Mouse (Mus musculus) thymus, postnatal 36 days (tissue): ENCODE data around the gene Inpp5f.
"Not testable (repeated sequence)": the region's sequence is repeated elsewhere in the genome, so short reads cannot be mapped to it uniquely, and the experiment has no call there.

Experiments used
- DNase-seq, 2 experiments: peaks; one replicate each; pipeline ENCODE4 v3.0.0; 2022; ENCODE audit warnings: mixed read lengths in 2 of 2

Inpp5f gene

DNA sequence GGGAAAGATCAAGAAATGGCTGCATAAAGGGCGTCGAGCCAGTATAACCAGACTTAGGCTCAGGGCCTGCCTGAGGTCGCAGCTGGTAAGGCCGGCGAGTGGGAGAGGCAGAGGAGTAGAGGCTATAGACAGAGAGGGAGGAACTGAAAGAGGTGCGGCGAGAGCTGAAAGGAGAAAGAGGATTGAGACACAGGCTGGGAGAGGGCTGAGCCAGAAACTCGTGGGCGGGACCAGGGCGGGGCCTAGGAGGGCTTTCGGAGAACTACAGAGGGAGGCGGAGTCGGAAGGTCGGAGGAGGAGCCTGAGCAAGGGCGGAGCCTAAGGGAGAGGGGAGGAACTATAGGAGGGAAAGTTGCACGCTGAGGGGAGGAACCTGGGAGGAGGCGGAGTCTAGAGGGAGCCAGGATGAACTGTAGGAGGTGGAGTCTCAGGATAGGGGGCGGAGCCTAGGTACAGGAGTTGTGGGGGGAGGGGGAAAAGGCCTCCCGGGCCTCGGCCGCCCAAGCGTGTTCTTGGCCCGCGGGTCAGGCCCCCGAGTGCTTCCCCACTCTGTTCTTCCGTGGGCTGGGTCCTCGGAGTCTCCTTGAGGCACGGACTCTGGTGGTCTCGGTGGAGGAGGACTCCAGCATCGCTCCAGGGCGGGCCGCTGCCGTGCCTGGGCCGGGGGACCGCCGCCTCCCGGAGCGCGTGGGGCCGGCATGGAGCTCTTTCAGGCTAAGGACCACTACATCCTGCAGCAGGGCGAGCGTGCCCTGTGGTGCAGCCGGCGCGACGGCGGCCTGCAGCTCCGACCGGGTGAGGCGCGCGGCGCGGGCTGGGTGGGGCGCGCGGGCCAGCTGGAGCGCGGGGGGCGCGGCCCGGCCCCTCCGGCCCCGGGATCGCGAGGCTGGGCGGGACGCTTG lies at the start of gene Inpp5f:
Gene Inpp5f (plus strand): TSS at position 432 of the 902 bp plus-strand sequence.
- DNase-seq, result peak; percentile 99 to 100

DNA sequence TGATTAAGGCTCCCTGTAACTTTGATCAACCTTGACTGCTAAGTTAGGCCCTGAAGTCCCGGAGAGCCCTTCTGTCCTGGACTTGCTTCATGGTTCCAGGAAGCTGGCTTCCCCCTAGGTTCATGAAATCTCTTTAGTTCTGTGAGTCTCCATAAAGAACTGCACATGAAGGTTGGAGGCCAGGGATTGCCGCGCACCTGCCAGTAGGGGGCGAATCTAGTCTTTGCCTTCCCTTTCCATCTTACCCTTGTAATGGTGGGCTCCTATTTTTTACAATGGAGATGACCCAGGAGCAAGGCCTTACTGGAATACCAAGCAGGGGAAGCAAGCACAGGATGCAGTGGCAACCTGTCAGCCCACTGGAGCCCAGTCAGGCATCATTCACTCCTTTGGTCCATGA lies 47.8 kb upstream of the Inpp5f start:
- peak; percentile 30 to 39 for DNase-seq

DNA sequence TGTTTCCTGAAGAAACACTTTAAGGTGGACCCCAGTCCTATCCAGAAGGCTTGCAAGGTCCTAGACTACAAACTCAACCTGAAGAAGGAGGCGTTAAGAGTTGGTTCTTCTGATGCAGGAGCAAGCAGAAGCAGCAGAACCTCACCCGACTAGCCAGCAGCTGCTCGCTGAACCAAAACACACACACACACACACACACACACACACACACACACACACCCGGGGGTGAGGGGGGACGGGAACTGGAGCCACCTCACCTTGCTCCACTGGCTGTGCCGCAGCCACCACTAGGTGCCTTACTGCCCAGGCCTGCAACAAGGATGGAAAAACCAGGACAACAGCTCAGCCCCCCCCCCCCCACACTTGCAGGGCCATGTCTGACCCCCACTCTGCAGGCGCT lies 44.8 kb upstream of the Inpp5f start:
- DNase-seq, result no peak

DNA sequence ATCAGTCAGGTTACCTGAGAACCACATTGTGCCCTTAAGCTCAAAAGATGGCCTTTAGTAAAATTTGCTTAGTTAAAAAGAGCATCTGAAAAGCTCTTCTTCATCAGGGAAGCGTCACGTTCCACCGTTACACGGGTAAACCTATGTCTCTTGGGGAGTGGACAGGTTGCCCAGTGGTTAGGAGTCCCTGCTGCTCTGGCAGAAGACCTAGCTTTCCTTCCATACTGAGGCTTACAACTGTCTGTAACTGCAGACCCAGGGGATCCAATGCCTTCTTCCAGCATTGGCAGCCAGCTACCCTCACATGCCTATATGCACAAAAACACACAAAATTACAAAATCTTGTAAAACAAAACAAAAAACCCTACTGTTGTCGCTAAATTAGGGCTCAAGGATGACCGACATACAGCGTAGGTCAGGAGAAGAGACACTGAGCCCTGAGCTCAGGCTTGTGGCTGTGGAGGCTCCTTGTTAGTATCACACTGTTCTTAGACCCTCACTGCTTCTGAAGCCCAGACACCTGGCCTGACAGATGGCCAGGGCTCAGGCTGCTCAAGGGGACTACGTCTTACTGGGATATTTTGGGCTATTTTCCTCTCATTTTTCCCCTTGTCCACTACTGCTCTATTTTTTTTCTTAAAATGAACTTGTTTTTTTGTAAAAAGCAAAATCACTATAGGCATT lies 43.4 kb upstream of the Inpp5f start:
- no peak for DNase-seq

DNA sequence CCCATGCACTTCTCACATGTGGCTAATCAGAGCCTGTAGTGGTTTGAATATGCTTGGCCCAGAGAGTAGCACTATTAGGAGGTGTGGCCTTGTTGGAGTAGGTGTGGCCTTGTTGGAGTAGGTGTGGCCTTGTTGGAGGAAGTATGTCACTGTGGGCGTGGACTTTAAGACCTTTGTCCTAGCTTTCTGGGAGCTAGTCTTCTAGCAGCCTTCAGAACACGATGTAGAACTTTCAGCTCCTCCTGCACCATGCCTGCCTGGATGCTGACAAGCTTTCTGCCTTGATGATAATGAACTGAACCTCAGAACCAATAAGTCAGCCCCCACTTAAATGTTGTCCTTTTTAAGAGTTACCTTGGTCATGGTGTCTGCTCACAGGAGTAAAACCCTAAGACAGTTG lies 41.7 kb upstream of the Inpp5f start:
- DNase-seq, result not testable (repeated sequence)

DNA sequence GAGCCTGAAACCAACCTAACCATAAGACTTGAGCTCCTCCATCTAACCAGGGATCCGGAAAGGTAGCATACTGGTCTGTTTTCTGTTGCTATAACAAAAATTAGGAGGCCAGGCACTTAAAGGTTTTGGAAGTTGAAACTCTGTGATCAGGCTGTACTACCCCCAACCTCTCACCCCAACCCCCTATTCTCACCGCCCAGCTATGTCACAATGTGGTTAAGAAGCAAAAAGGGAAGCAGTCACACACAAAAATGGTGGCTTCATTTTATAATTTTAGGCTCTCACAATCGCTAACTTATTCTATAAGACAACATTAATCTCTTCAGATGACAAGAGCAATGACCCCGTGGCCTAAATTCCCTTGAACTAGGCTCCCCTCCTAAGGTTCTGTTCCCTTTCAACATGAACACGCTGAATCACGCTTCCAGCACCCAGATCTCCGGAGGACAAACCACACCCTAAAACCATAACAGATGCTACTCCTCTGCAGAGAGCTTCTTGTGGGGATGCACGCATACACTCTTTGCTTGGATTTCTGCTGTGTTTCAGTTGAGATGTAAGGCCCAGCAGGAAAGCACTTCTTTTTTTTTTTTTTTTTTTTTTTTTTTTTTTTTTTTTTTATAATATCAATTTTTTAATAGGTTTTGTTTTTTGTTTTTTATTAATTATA lies 41.0 kb upstream of the Inpp5f start:
- no peak for DNase-seq

DNA sequence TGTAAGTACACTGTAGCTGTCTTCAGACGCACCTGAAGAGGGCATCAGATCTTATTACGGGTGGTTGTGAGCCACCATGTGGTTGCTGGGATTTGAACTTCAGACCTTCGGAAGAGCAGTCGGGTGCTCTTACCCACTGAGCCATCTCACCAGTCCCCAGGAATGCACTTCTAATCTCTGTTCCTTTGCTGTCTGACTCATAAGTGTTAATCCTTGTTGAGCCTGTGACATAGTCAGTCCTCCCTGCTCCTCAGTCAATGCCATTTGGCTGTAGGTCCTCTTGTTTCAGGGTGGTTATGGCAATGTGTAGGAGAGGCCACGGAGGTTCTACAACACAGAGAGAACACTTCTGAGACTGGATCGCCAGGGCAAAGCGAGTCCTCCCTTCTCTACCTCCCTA lies 40.5 kb upstream of the Inpp5f start:
- DNase-seq, result not testable (repeated sequence)

DNA sequence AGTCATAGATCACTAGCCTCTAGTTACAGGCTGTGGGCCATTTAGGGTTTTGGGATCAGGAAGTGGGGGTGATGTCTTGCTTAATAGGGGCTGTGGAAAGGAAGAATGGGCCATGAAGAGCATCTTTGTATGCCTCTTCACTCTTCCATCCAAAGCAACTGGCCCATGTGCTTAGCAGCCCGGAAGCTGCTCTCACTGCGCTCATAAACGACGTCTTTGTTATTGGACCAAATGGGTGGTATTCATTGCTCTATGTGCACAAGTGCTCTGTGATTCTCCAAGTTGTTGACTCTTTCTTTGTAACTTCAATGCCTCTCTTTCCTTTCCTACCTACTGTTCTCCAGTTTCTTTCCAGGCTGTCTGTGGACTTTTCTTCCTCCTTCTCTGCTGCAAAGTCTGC lies 39.1 kb upstream of the Inpp5f start:
- DNase-seq, result no peak

DNA sequence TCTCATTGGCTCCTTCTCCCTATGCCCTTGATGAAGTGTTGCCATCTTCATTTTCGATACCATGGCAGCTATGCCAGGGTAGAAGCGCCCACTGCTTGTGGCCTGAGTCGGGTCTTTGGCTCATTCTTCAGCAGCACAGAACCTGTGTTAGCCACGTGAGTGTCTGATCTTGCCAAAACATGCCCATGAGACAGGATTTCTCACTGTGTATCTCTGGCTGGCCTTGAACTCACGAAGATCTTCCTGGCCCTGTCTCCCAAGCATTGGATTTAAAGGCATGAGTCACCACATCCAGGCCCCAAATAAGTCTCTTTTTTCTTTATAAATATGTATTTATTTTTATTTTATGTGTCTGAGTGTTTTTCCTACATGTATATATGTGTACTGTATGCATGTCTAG lies 35.9 kb upstream of the Inpp5f start:
- no peak for DNase-seq

DNA sequence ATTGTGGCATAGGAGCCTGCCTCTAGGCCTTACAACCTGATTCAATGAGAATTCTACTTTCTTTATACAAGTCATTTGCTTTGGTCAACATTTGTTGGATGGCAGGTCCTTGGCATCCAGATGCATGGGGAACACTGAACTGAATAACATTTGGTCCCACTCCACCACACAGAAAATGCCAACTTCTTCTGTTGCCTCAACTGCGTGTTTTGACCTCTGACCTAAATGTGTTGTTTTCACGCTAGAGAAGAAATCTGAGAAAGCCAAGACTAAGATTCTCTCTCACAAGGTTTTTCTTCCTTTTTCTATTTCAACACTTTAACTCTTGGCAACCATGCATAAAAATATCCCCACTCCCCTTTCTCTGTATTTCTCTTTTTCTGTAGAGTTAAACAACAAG lies 35.3 kb upstream of the Inpp5f start:
- DNase-seq, result no peak

DNA sequence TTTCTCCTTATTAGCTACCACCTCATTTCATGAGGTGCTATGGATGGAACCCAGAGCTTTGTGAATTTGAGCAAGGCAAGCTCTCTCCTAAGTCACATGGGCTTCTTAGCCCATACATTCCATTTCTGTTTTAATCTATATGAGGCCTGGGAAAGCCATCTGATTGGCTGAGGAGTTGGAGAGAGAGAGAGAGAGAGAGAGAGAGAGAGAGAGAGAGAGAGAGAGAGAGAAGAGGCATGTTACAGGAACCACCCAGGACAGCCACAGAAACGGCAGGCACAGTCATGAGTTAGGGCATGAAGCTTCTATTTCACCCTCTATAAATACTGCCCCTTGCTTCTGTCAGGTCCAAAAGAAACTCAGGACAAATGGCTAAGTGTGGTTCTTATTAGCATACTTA lies 33.5 kb upstream of the Inpp5f start:
- DNase-seq, result no peak

DNA sequence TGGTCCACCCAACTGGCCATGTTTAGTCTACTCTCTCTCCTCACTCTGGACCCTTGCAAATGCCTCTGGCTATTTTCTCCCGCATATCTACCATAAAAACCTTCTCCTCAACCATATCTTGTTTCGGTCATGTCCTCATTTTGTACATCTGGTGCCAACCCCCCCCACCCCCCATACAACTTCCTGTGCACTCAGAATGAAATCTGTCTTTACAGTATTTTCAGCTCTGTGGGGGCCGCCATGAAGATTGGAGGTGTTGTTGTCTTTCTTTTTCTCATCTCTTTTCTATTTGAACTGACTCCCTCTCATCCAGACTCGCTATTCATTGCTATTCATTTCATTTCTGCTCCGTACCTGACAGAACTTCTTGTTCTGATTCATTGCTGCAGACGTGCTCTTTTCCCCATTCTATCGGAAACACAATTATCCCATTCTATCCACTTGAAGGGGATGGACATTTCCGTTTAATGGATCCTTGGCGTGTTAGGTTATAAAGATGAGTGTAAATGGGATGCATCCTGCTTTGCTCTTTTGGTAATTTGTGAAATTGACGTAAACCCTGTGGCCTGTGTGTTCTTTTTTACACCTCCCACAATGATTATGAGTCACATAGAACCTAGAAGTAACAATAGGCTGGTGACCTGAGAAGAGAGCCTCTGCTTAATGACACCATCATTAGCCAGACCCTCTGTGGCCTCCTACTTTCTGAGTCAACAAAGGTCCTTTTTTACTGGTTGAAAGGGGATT lies 32.8 kb upstream of the Inpp5f start:
- no peak for DNase-seq

DNA sequence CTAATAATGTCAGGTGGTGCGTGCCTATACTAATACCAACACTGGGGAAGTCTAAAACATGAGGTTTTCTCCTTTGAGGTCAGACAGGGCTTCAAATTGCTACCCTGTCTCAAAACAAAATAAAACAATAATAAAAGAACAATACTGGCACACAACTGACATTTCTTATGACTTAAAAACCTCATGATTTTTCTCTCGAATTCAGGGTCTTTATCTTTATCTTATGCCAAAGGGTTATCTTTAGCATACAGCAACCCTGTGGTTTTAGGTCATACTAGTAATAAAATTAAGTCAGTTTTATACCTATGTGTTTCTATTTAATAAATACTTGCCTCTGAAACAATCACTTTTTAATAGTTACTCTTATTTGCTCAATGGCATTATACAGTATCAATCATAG lies 31.7 kb upstream of the Inpp5f start:
- DNase-seq, result no peak

DNA sequence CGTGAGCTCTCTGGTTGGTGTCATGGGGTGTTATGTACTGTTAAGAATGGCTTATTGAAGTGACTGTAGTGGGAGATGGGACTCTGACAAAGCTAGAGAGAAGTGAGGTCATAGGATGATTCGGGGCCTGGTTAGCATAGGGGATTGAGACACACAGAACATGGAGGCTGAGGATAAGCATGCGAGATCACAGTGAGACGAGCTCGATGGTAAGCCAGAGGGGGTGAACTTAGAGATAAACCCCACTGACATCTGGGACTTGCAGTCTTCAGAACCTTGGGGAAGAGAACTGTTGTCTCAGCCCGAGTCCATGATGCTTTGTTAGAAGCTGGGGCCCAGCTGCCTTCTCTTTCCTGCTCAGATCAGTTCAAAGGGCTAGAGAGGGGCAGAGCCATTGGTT lies 30.8 kb upstream of the Inpp5f start:
- no peak for DNase-seq

DNA sequence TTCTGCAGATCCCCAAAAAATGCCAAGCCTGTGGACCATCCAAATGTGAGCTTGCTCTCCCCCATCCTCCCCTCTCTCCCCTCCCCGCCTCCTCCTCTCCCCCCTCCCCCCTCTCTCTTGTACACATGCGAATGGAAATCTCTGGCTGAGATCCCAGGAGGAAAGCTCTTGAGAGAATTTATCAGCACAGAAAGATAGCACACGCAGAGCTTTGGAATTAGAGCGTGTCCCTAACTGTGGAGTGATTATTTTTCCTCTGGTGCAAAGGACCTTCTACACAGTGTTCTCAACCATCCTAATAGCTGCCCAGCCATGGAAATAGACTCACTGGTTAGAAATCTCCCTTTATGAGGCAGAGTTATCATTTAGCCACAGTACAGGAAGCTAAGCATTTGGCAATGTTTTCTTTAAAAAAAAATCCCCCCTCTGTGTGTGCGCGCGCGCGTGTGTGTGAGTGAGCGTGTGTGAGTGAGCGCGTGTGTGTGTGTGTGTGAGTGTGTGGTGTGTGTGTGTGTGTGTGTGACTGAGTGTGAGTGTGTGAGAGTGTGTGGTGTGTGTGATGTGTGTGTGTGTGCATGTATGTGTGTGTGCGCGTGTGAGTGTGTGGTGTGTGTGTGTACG lies 29.2 kb upstream of the Inpp5f start:
- no peak for DNase-seq

DNA sequence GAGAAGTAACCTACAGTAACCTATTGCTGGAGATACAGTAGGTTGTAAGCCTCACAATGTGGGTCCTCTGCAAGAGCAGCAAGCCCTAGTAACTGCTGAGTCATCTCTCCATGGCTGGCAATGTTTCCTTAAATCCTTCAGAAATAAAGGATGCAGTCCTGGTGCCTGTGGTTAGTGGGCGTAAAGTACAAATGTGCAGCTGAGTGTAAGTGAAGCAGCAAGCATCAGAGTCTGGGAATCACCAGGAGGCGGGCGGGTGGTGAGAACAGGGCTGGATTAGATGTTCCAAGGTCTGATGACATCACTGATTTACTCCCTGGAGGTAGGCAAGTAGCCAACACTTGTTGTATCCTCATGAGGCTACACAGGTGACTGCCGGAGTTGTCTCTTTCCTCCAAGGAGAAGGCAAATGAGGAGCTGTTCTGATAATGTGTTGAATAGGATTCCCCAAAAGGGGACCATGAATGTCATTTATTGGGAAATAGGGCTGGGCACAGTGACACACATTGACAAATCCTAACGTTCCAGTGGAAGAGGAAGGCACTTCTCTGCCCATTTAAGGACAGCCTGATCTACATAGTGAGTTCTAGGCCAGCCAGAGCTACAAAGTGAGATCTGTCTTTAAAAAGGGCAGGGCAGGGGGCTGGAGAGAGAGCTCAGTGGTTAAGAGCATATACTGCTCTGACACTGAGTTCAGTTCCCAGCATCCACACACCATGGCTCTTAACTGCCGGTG lies 27.7 kb upstream of the Inpp5f start:
- no peak for DNase-seq

DNA sequence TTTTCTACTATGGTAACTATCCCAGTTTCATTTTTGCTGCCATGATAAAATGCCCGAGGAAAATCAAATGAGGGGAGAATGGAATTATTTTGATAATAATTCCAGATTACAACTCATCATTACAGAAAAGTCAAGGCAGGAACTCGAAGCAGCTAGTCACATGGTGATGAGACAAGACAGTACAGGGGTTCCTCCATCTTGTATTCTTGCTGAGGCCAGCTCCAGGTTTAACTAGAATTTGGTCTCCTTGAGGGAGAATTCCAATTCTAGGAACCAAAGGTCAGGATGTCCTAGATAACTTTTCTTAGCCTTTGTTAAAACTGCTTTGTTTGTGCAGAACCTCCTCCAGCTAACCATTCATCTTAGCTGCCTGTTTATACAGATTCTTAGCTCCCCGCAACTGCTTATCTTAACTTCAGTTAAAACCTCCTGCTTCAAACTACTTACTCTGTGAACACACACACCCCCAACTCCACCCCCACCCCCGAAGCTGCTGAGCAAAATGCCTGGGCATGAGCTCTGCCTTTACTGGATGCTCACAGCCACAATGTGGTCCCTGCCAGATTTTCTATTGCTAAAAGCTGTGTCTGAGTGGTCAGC lies 23.7 kb upstream of the Inpp5f start:
- DNase-seq, result no peak

DNA sequence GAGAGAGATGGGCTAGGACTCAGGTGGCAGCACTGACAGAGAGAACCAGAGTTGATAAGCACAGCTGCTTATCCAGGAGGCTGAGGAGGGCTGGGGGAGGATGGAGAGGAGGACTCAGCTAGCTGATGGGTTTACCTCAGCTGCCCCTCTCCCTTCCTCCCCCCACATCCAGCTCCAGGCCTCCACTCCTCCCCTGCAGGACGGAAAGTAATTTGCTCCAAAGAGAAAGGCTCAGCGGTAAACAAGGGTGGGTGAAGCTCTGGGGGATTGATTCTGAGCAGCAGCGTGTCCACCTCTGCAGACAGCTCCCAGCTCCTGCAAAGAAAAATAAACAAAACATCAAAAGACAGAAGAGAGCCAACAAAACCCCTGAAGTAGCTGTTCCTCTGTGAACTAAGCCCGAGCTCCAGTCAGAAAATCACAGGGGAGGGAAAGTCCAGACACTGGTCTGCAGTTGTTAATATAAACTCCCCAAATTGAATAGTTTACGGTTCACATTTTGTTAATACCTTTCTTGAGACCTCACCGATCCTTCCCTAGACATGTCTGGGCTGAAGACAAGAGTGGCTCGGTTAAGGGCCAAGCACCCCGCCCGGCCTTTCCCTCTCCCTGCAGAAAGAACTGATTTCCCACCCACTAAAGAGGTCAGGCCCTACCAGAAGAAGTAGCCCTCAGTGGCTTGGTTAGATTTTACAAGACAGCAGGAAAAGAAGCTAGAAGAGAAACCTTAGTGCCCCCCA lies 19.6 kb upstream of the Inpp5f start:
- DNase-seq, result no peak

DNA sequence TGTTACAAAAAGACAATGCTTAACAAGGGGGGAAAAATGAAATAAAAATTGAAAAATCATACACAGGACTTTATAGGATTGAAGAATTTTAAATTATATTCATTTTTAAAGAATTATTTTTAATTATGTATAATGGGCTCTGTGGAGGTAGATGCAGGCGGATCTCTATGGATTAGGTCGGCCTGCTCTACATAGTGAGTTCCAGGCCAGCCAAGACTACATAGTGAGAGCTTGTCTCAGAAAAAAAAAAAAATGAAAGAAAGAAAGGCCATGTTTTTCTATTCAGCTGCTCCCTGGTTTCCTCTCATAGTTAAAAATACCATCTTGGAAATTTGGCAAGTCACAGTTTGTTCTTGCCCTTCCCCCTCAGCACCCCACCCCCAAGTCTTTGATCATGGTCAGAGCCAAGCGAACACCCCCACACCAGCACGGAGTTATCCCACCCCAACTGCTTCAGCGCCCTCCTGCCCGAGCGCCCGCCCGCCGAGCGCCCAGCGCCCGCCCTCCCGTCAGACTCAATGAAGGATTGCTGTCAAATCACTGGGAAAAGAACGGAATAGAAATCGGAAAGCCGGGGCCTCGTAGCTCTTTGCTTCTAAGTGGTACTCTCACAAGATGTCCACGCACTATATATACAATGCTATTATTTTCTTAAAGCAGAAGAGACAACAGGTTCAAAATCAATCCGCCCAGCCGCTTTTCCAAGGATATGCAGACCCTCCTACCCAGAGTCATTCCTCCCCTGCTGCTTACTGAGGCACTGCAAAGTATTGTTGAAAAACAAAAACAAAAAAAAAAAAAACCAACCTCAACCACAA lies 18.8 kb upstream of the Inpp5f start:
- DNase-seq, result no peak

DNA sequence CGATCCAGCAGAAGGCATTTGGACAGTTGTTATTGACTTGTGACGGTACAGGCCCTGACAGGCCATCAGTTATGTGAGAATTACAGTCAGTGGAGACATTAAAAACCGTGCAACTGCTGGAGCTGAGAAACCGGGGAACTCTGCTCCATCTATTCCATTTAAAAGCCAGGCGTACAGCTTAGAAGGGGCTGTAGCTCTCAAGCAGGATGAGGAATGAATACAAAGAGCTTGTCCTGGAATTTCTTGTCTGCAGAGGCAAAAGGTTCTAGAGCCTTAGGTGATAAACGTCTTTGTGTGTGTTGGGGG lies 18.2 kb upstream of the Inpp5f start:
- DNase-seq, result no peak
